Comparison of ENCODE assay signal across 15 mouse cellular contexts in genomic region chr9:116178151-116178550, GRCm38 (mm10). TPM values are rescaled to one million over a fixed set of nuclear protein-coding genes. Genes with fewer than 3 reads are reported as not detected.
DNase-seq lines count a peak whose midpoint lies in the region; ATAC-seq and TF ChIP-seq lines count a peak whose summit lies in the region.
"Had no signal": no experiment of that assay in that cellular context is flagged by ENCODE, and none has a peak within 500 bp of the region (broad histone marks: within the 10 kb centered on the region; RNA-seq: fewer than 3 reads in every experiment).

No protein-coding gene starts in this region.

- no peak overlapping the region for H3K27ac ChIP-seq in liver, postnatal 0 days (ENCODE audit: low read depth)
- H3K27ac ChIP-seq in liver, embryonic 11.5 days (ENCODE audit: low read depth, low read length): no peak overlapping the region
- peak overlapping the region; percentile 82 for H3K27ac ChIP-seq in bone marrow macrophage, adult 2 months (ENCODE audit: insufficient read depth, low read depth, low read length)

- no peaks in the 10 kb centered on the region for H3K27me3 ChIP-seq in liver, postnatal 0 days (ENCODE audit: insufficient read depth, low read length)
- H3K27me3 ChIP-seq in liver, embryonic 11.5 days (replicated peaks; ENCODE audit: control insufficient read depth, insufficient read depth, low read length): no peaks in the 10 kb centered on the region
- H3K27me3 ChIP-seq: Patski had no signal

- no peak for TF ChIP-seq CTCF in liver, postnatal 0 days (IDR thresholded peaks at IDR 0.05; ENCODE audit: low read depth)
- TF ChIP-seq CTCF in bone marrow macrophage, adult 2 months (IDR thresholded peaks at IDR 0.05; ENCODE audit: low read depth, low read length): no peak

- H3K4me3 ChIP-seq in liver, postnatal 0 days (ENCODE audit: low read depth, low read length): no peak overlapping the region
- H3K4me3 ChIP-seq in liver, embryonic 11.5 days (ENCODE audit: low read depth, low read length): no peak overlapping the region
- H3K4me3 ChIP-seq in bone marrow macrophage, adult 2 months (ENCODE audit: insufficient read depth, low read length): no peak overlapping the region
- H3K4me3 ChIP-seq: megakaryocyte, embryonic 14.5 days; myocyte had no signal

- TF ChIP-seq POLR2A in bone marrow macrophage, adult 2 months (IDR thresholded peaks at IDR 0.05; ENCODE audit: borderline replicate concordance, low read depth, low read length): no peak

- peak; percentile 58 for DNase-seq in gastrocnemius, adult 18-20 months (ENCODE audit: low spot score)
- no peak for DNase-seq in gastrocnemius, postnatal 4 days (ENCODE audit: low spot score in 2 of 2)
- no peak for DNase-seq in liver, postnatal 0 days
- DNase-seq in liver, embryonic 11.5 days (ENCODE audit: low spot score): no peak
- DNase-seq in ovary, postnatal 36 days (ENCODE audit: low spot score): no peak
- DNase-seq in cerebellum, adult 18-20 months: no peak
- DNase-seq: cerebellum, postnatal 36 days; forebrain, postnatal 0 days; kidney, postnatal 14 days had no signal

- H3K4me1 ChIP-seq in liver, postnatal 0 days (ENCODE audit: insufficient read depth): peaks cover 21% of the 10 kb centered on the region
- 0 out of 2 replicates have a peak, but pooled peaks cover 7% of the 10 kb centered on the region for H3K4me1 ChIP-seq in liver, embryonic 11.5 days (replicated peaks; ENCODE audit: control insufficient read depth, insufficient read depth, low read length)
- H3K4me1 ChIP-seq in bone marrow macrophage, adult 2 months (ENCODE audit: control insufficient read depth, insufficient read depth, low read length): peaks cover 37% of the 10 kb centered on the region

- 29% methylated on average over 3 of the region's 3 CpGs for WGBS in liver, postnatal 0 days (ENCODE audit: insufficient replicate concordance)
- 42% methylated on average over 3 of the region's 3 CpGs for WGBS in liver, embryonic 11.5 days

- TF ChIP-seq EP300 in liver, postnatal 0 days (IDR thresholded peaks at IDR 0.05; ENCODE audit: low read depth): peak; percentile 56; the same call in 1 of the 2 replicates

- H3K9me3 ChIP-seq in liver, postnatal 0 days (ENCODE audit: low read length): no peaks in the 10 kb centered on the region
- no peaks in the 10 kb centered on the region for H3K9me3 ChIP-seq in liver, embryonic 11.5 days (ENCODE audit: control insufficient read depth, low read length)
- H3K9me3 ChIP-seq: megakaryocyte, embryonic 14.5 days had no signal

- ATAC-seq in liver, postnatal 0 days: peak; percentile 18
- ATAC-seq in liver, embryonic 11.5 days (replicated peaks; ENCODE audit: low FRiP score): no peak
- ATAC-seq in monocyte, adult 5-6 weeks (replicated peaks; ENCODE audit: insufficient number of reproducible peaks, low FRiP score, low TSS enrichment, poor library complexity, severe bottlenecking): peak; percentile 79
- ATAC-seq: CD4-positive, CD25-positive, alpha-beta regulatory T cell, adult 4 months; forebrain, postnatal 0 days; Patski had no signal

- no peaks in the 10 kb centered on the region for H3K36me3 ChIP-seq in liver, postnatal 0 days (replicated peaks; ENCODE audit: insufficient read depth, low read length)
- H3K36me3 ChIP-seq in liver, embryonic 11.5 days (ENCODE audit: control insufficient read depth, insufficient read depth, low read length): no peaks in the 10 kb centered on the region

- H3K9ac ChIP-seq in liver, postnatal 0 days (replicated peaks): no peak overlapping the region
- H3K9ac ChIP-seq in liver, embryonic 11.5 days (ENCODE audit: low read depth, low read length): no peak overlapping the region
- H3K9ac ChIP-seq: forebrain, postnatal 0 days had no signal

- no peak overlapping the region for H3K4me2 ChIP-seq in liver, postnatal 0 days (ENCODE audit: low read depth, low read length)
- H3K4me2 ChIP-seq in liver, embryonic 11.5 days: no peak overlapping the region

RNA-seq across cellular contexts. Expression of gene Tgfbr2, which starts 3.0 kb away (rescaled TPM):
- total RNA-seq in gastrocnemius, adult 18-20 months (2021): 10 to 100 TPM; 14.7 to 20.2 TPM
- 10 to 100 TPM; 69.6 to 71.1 TPM for total RNA-seq in gastrocnemius, postnatal 4 days (2021)
- polyA plus RNA-seq in liver, postnatal 0 days (2015; fragmentation: Nextera tagmentation; extraction: Ambion mirVana): 5.2 and 5.6 TPM in 2 replicates
- polyA plus RNA-seq in liver, embryonic 11.5 days (2014; fragmentation: Nextera tagmentation; extraction: Ambion mirVana): 9.5 and 10.5 TPM in 2 replicates
- 62.1 and 79.7 TPM in 2 replicates for polyA plus RNA-seq in bone marrow macrophage, adult 2 months (2012; ENCODE audit: insufficient read depth, insufficient read length, missing spikeins)
- total RNA-seq in monocyte, adult 5-6 weeks (2017): 87.0 to 88.7 TPM (median 88.0 TPM) in 3 replicates
